Comparison of ENCODE assay signal across 8 mouse cellular contexts in genomic region chr12:17882117-17883116, GRCm38 (mm10).
DNase-seq lines count a peak whose midpoint lies in the region; ATAC-seq and TF ChIP-seq lines count a peak whose summit lies in the region.
"Not testable (repeated sequence)": the region's sequence is repeated elsewhere in the genome, so short reads cannot be mapped to it uniquely, and the experiment has no call there.

No protein-coding gene starts in this region.

- not testable (repeated sequence) for H3K36me3 ChIP-seq in heart, embryonic 14.5 days (ENCODE audit: control insufficient read depth, insufficient read depth, low read length); kidney, adult 2 months (ENCODE audit: control insufficient read depth, insufficient read depth, low read length)

- 0 out of 2 replicates have a peak, but pooled peaks have one; percentile 0 for TF ChIP-seq POLR2A in bone marrow, adult 2 months (IDR thresholded peaks at IDR 0.05; ENCODE audit: borderline replicate concordance, control insufficient read depth, low read depth, low read length)
- TF ChIP-seq POLR2A in embryonic fibroblast, embryonic 13.5 days (IDR thresholded peaks at IDR 0.05; ENCODE audit: low read depth, low read length); kidney, adult 2 months (IDR thresholded peaks at IDR 0.05; ENCODE audit: low read depth, low read length): not testable (repeated sequence)

- 3% methylated on average over 65 of the region's 65 CpGs for WGBS in bone marrow, adult 2 months
- 2% methylated on average over 54 of the region's 65 CpGs for WGBS in heart, embryonic 14.5 days
- WGBS in kidney, adult 2 months = 2% methylated on average over 62 of the region's 65 CpGs

- ATAC-seq in heart, embryonic 14.5 days (ENCODE audit: insufficient number of reproducible peaks, insufficient read depth, low FRiP score, low read depth) = peak; percentile 35; the same call in 1 of the 2 replicates

- H3K9me3 ChIP-seq in heart, embryonic 14.5 days (ENCODE audit: control insufficient read depth, low read length) = not testable (repeated sequence)

- H3K27me3 ChIP-seq in heart, embryonic 14.5 days (ENCODE audit: control insufficient read depth, insufficient read depth, low read length); kidney, adult 2 months (replicated peaks; ENCODE audit: control insufficient read depth, insufficient read depth, low read length): not testable (repeated sequence)

- H3K4me2 ChIP-seq in heart, embryonic 14.5 days (ENCODE audit: low read length) = peak overlapping the region; percentile 65

- intact Hi-C loops in left cerebral cortex, postnatal 4 days (cut with DNase I) = not testable (repeated sequence)

- TF ChIP-seq CTCF in bone marrow, adult 2 months (IDR thresholded peaks at IDR 0.05; ENCODE audit: control insufficient read depth, insufficient read depth, low read length); embryonic fibroblast, embryonic 13.5 days (IDR thresholded peaks at IDR 0.05; ENCODE audit: borderline replicate concordance, insufficient read depth, low read length); kidney, adult 2 months (conservative IDR thresholded peaks at IDR 0.05; ENCODE audit: insufficient read depth, insufficient read length, low read depth, low read length): not testable (repeated sequence)

- peak overlapping the region; percentile 76; the same call in 1 of the 2 replicates for H3K27ac ChIP-seq in bone marrow, adult 2 months (ENCODE audit: control insufficient read depth, insufficient read depth, low read depth, low read length, poor library complexity)
- H3K27ac ChIP-seq in embryonic fibroblast, embryonic 13.5 days (ENCODE audit: insufficient read depth, low read length) = peak overlapping the region; percentile 38; the same call in 1 of the 2 replicates
- peak overlapping the region; percentile 84 to 90 for H3K27ac ChIP-seq in heart, embryonic 14.5 days (replicated peaks in 1 of 2; ENCODE audit: control insufficient read depth in 1 of 2, insufficient read depth in 1 of 2, low read depth in 2 of 2, low read length in 2 of 2)
- H3K27ac ChIP-seq in kidney, adult 2 months (ENCODE audit: insufficient read depth, low read depth, low read length) = peak overlapping the region; percentile 82

- not testable (repeated sequence) for H3K4me1 ChIP-seq in bone marrow, adult 2 months (ENCODE audit: control insufficient read depth, insufficient read depth, low read length); embryonic fibroblast, embryonic 13.5 days (ENCODE audit: control insufficient read depth, insufficient read depth, low read length); heart, embryonic 14.5 days (ENCODE audit: control insufficient read depth in 2 of 2, insufficient read depth in 2 of 2, low read length in 2 of 2); kidney, adult 2 months (ENCODE audit: control insufficient read depth, insufficient read depth, low read length)

- peak overlapping the region; percentile 76 for H3K4me3 ChIP-seq in bone marrow, adult 2 months (replicated peaks; ENCODE audit: control insufficient read depth, low read depth, low read length)
- H3K4me3 ChIP-seq in embryonic fibroblast, embryonic 13.5 days (ENCODE audit: insufficient read depth, low read length) = peak overlapping the region; percentile 63
- H3K4me3 ChIP-seq in heart, embryonic 14.5 days (ENCODE audit: control insufficient read depth in 1 of 2, insufficient read depth in 1 of 2, low read depth in 1 of 2, low read length in 2 of 2) = peak overlapping the region; percentile 82 to 84
- peak overlapping the region; percentile 80 for H3K4me3 ChIP-seq in kidney, adult 2 months (ENCODE audit: insufficient read depth, low read depth, low read length)

- DNase-seq in kidney, adult 2 months = peak; percentile 9
- peak; percentile 4 for DNase-seq in left cerebral cortex, postnatal 4 days
- DNase-seq in lung, postnatal 4 days = peak; percentile 21 to 32
- DNase-seq in ovary, postnatal 36 days (ENCODE audit: low spot score) = peak; percentile 31
- DNase-seq in thymus, postnatal 4 days = peak; percentile 29

- peak overlapping the region; percentile 91 for H3K9ac ChIP-seq in heart, embryonic 14.5 days (ENCODE audit: low read length)

Comparison
In these comparisons a context has a peak if more than half of its experiments do, and no peak if none do; other contexts are left out.
1. Peak in every context shown above with its lines: DNase-seq, ATAC-seq, H3K4me3 ChIP-seq and H3K27ac ChIP-seq.